Mouse (Mus musculus) left cerebral cortex, postnatal 25 days (tissue): ENCODE results near the gene Mosmo. TPM values are rescaled to one million over a fixed set of nuclear protein-coding genes. Genes with fewer than 3 reads are reported as not detected.

ENCODE experiments used
- DNase-seq, 2 experiments: peaks; one replicate each; pipeline ENCODE4 v3.0.0; 2022; ENCODE audit warnings: low spot score in 2 of 2, mixed read lengths in 1 of 2
- intact Hi-C: fragments of 180-260 bp; cut with DNase I; formaldehyde crosslinking; loops from one replicate; pipeline ENCODE4 v1.15.1; 2025
- total RNA-seq, 2 experiments: library from RNA; stranded (reverse); gene quantifications; 2 replicates each; pipeline ENCODE4 v1.2.3; 2021

Gene Mosmo
- total RNA-seq = 10 to 100 TPM; 70.4 to 83.7 TPM

DNA sequence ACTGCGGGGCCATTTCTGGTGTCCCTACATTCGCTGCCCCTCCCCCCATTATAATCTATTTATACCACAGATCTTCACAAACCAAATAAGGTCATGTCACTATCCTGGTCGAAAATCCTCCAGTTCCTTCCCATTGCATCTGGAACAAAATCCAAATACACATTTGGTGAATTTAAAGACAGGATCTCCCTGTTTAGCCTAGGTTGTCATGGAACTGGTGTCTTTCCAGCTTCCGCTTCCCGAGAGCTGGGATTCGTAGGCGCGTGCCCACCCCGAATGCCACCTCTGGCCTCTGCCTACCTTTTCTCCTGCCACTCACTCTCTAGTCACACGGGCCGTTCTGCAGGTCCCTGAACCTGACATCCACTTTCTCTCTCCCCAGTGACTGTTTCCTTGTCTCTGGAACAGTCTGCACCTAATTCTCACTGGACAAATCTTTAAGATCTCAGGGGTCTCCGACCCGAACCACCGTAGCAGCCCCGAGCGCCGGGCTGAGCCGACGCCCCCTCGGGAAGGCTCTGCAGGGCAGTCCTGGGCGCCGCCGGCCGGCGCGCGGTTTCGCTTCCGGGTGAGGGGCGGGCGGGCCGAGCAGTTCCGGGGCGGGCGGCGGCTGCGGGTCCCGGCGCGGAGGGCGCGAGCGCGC, at the start of gene Mosmo:
TSS of gene Mosmo (plus strand) at position 618 of the 643 bp plus-strand sequence.
- intact Hi-C loops = loop anchor here (5.0 to 10.0 kb wide), 2 partner anchors 50 to 238 kb away; partner anchors contain the start of gene Polr3e
- peak; percentile 57 to 65 for DNase-seq

DNA sequence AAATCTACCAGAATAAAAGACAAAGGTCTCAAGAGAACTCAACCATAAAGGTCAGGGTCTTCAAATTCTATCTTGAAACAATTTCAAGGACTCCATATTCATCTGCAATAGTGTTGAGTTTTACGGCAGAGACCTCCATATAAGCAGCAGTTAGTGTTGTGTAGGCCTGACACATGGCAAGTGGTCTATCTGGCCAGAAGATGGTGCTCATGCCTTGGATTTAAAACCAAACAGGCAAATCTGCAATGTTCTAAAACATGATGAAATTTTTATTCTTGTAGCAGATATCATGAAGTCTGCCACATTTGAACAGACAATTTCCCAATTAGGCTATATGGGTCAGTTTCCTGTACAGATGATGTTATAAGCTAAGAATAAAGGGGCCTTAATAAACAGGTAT, 44.9 kb upstream of the Mosmo start:
- DNase-seq = peak; percentile 26 to 71
- intact Hi-C loops = loop anchor here (10.0 kb wide), 2 partner anchors 508 to 1012 kb away; no protein-coding TSS in a partner anchor

DNA sequence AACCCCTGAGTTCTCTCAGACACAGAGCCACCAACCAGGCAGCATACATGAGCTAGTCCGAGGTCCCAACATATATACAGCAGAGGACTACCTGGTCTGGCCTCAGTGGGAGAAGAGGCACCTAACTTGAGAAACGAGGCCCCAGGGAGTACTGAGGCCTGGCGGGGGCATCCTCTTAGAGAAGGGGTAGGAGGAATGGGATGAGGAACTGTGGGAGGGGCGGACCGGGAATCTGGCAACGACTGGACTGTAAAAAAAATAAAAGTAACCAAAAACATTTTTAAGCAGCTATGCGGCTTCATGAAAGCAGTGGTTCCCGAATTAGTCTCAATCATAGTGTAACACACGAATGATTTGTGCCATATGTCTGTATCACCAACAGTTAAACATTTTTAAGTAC, 43.1 kb upstream of the Mosmo start:
- no peak for DNase-seq
- intact Hi-C loops = loop anchor here (10.0 kb wide), 2 partner anchors 510 to 1010 kb away; no protein-coding TSS in a partner anchor

DNA sequence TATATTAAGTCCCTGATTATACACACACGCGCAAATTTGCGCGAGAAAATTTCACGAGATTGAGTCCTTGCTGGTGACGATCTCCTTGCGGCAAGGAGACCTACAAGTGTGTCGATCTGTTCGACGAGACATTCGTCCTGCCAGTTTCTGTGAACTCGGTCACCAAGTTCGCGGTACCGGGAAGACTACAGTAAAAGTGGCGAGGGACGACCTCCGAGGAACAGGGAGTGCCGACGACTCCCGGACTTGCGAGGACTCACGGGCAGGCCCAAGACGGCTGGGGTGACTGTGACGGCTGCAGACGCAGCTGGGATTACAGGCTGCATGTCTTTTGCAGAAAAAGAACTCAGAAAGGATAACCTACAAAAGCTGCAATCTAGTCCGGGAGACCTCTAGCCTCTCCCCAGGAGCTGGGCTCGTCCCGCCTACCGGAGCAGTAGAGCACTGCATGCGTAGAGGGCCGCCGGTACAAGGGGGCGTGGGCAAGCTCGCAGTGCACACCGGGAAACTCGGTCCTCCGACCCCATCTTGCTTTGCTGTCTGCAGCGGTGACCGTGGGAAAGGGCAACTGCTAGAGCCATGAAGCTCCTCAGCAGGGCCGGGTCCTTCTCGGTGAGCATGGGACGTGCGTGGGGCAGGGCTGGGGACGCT, 42.6 kb upstream of the Mosmo start, which contains the start of gene Uqcrc2:
TSS of gene Uqcrc2 (plus strand) at position 466 of the 651 bp plus-strand sequence.
- peak; percentile 86 to 88 for DNase-seq
- intact Hi-C loops = loop anchor here (1.0 to 10.0 kb wide), 4 partner anchors 188 to 1010 kb away; partner anchors contain the start of gene Polr3e

DNA sequence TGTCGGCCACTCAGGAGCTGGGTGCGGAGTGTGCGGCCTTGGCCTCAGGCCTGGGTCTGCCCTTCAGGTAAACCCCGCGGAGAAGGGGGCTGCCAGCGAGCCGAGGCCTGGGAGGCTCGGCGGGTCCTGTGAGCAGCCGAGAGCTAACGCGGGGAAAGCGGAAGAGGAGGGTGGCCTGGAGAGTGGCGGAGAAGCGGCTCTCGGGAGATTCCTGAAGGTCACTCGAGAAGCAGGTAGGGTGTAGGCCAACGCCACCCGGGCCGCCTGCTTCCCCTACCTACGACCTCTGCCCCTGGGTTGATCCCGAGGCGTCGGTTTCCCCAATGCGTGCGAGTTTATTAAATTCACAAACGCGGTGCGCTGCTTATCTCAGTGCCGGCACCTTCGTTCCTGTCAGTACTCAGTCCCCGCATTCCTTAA, 42.0 kb upstream of the Mosmo start:
- no peak for DNase-seq
- intact Hi-C loops = loop anchor here (1.0 to 10.0 kb wide), 4 partner anchors 188 to 1009 kb away; partner anchors contain the start of gene Polr3e

DNA sequence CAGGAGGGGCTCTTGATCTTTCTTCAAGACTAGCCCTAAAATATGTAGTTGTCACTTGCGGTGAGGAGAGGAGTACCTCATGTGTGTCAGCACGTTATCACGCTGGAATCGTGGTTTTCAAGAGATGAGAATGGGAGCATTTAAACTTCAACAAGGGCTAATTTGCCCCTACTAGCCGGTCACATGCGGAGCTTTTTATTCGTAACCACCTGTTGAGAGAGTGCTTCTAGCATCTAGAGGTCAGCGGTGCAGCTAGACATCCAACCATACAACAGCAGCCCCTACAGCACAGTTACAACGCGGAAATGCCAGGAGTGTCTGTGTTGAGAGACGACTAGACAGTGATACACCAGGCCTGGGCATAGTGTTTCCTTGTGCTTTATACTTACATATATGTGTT, 41.6 kb upstream of the Mosmo start:
- DNase-seq = no peak
- intact Hi-C loops = loop anchor here (1.0 to 10.0 kb wide), 4 partner anchors 187 to 1009 kb away; partner anchors contain the start of gene Polr3e

DNA sequence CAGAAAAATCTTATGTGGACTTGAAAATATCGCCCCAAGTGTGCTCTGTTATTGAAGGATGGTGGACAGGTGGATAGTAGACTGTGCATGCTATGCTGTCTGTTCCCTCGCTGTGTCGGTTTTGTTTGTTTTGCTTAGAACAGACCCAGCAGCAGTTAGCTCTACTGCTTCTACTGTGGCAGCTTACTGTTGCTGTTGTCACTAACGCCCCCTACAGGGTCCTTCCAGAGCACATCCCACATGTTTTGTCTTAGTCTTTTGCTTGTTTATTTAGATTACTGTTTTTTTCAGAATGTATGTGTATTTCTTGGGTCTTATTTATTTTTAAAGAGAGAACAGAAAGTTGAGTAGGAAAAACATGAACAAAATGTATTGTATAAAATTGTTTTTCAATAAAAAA, 34.2 kb upstream of the Mosmo start:
- intact Hi-C loops = no loop called here
- DNase-seq = no peak

DNA sequence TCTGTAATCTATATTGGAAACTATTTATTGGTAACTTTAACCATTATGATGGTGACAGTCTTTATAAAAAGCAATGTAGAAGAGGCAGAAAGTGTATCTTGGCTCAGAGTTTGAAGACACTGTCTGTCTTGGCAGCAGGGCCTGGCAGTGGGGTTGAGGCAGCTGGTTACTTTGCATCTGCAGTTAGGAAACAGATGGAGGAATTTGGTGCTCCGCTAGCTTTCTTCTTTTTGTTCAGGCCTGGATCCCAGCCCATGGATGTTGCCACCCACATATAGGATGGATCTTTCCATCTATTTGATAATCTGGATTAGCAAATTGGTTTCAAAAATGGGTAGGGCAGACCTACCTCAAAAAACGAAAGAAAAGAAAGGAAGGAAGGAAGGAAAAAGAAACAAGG, 29.6 kb upstream of the Mosmo start:
- DNase-seq = peak; percentile 21 to 84
- intact Hi-C loops = no loop called here

DNA sequence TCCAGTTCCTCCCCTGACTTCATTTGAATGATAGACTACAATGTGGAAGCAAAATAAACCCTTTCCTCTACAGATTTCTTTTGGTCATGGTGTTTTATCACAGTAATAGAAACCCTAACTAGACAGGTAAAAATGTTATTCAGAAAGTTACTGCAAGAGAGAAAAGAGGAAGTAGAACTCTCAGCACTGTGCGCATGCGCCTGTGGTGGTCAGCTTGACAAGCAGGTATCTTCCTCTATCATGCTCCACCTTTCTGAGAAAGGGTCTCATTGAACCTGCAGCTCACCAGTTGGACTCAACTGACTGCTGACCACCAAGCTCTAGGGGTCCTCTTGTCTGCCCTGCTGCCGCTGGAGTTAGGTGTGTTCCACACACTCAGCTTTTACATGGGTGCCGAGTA, 15.3 kb upstream of the Mosmo start:
- intact Hi-C loops = no loop called here
- DNase-seq = no peak

DNA sequence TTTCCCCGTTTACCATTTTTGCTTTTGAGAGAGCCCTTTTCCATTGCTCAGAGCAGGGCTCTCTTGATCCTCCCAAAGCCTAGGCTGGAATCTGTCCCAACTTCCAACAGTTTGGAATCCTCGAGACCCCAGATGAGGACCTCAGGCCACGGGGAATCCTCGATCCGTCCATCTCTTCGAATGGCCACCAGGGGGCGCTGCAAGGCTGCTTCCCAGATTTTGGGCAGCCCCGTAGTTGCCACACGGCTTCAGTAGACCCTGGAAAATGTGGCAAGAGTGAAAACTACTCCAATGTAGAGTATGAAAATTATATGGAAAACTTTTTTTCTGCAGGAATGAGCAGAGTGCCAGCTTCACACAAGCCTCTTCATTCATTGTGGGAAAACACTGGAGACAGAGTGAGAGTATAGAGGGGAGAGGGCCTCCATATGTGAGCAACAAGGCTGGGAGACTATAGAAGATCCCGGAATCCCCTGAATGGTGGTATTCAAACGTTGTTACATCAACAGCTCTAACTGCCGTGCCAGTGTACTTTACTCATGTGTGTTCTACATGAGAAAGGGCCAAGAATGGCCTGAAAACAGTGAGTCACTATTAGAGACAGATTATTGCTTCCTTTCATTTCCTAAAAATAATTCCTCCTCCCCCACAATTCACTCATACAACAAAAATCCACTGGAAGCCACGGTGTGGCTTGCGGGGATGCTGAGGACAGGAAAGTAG, 7.1 kb upstream of the Mosmo start, which contains the start of gene Pdzd9:
TSS of gene Pdzd9 (minus strand) at position 191 of the 723 bp plus-strand sequence.
- DNase-seq = peak; percentile 62 to 67
- intact Hi-C loops = loop anchor here (1.0 to 10.0 kb wide), 3 partner anchors 84 to 244 kb away; partner anchors contain the start of gene Polr3e

DNA sequence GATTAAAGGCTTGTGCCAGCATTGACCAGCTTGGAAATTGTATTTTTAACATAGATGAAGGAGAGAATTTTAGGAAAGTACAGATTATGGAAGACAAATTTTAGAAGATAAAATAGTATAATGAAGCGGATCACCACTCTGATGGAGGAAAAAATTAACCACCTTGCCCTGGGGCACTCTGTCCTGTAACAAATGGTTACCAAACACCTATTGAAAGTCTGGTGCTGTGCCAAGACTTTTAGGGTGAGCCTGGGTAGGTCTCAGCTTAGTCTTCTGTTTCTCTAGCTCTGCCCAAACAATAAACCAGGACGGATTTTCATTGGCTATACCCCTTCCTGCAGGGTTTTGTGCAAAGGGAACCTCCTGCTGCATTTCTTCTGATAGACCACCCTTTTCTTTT, 6.1 kb upstream of the Mosmo start:
- DNase-seq = no peak
- intact Hi-C loops = loop anchor here (10.0 kb wide), 1 partner anchor 244 kb away; the partner anchor contains the start of gene Polr3e

DNA sequence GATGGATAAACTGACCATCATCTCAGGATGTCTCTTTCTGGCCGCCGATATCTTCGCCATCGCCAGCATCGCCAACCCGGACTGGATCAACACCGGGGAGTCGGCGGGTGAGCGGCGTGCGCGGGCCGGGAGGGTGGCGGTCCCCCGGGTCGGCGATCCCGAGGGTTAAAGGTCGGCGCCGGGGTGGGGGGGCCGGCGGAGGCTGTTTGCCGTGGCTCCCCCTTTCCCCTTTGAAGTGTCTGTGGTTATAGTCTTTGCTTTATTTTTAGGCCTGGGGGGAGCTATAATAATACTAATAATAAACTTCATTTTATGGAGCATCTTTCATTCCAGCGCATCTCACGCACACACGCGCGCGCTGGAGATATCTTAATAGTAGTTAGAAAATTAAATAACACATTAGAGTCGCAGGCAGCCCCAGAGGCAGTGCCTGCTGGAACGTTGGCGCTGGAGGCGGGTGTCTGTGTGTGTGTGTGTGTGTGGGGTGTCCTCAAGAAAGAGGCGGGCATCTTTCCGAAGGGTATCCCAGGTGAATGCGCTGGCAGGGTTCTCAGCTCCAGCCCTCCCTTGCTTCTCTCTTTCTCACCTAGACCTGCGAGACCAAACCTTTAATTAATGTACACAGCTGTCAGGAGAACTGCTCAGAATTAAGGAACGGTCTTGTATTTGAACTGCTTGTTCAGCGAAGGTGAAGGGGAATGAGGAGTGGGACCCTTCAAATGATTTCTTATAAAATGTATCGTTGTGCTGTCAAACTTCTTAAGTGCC, 530 bp downstream of the Mosmo start:
- intact Hi-C loops = loop anchor here (5.0 to 10.0 kb wide), 2 partner anchors 49 to 237 kb away; partner anchors contain the start of gene Polr3e
- DNase-seq = peak; percentile 28 to 51

DNA sequence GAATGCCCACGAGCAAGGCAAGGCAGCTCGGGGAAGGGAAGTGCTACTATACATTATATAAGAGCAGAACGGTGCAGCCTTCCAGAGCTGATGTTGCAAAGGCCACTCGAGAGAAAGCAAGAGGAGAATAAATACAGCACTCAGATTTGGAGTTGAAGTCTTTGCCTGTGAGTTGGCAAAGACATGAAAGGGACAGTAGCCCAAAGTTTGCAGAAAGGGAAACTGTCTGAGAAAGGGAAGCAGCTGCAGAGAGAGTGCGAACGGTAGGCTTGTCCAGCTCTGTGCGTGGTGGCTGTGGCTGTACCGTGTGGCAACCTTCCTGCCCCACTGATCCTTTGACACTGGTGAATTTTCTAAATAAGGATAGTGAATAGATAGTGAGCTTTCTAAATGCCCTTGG, 1.6 kb downstream of the Mosmo start:
- DNase-seq = peak in 1 of 2 experiments; percentile 45
- intact Hi-C loops = loop anchor here (5.0 to 10.0 kb wide), 2 partner anchors 48 to 236 kb away; partner anchors contain the start of gene Polr3e

DNA sequence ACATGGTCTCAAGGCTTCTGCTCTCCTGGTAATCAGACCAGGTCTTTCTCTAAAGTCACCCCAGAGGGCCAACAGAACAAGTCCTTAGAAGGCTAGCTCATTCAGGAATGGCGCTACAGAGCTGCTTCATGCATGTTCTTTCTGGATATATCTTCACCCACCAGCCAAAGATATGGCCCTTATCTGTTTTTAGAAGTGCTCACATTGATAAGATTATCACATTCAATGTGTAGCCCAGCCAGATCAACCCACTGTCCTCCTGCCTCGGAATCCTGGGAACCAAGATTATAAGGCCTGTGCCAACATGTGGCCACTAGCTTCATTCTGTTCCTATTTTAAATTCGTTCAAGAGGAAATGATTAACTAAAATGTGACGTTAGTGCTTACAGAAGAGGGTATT, 4.6 kb downstream of the Mosmo start:
- intact Hi-C loops = no loop called here
- no peak for DNase-seq

DNA sequence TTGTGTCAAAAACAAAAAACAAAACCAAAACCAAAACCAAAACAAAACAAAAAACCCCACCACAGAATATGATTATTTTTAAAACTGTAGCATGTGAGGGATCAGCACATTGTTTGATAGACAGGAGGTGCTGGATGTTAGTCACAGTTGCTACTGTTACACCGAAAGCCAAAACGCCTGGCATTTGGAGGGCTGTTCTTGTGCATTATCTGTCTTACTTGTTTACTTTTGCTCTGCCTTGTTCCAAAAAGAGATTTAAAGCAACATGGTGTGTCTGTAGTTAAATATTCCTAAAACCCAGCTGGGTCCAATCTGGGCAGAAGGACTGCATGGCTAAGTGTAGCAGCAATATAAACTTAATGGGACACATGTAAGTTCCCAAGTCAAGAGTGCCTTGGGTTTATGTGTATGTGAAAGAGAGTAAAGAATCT, 7.3 kb downstream of the Mosmo start:
- DNase-seq = no peak
- intact Hi-C loops = no loop called here

DNA sequence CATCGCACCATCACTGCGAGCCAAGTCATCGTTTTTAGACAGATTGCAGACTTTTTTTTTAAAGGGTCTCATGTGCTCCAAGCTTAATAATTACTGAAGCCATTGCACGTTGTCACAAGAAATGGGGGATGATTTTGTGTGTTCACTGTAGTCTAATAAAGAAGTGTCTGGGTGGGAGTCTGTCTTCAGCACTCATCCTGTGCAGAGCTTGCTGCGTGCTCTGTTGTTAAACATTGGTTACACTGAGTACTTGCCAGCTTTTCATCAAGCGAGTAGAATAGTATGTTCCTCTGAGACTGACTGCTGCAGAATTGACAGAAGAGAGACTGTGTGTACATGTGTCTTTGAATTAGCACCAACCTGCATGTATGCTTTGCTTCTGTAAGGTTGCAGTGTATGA, 7.8 kb downstream of the Mosmo start:
- DNase-seq = no peak

DNA sequence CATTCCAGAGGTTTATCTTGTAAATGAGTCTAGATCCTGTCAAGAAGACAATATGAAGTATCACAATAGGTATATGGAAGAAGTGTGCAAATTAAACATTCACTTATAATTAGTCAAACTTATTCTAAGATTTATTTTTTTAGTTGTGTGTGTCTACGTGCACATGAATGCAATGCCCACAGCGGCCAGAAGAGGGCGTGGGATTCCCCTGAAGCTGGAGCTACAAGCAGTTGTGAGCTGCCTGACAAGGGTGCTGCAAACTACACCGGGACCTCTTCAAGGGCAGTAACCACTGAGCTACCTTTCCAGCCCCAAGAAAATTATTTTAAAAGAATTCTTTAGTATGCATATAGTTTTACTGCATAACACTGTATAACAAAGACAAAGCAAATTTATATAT, 13.2 kb downstream of the Mosmo start:
- no peak for DNase-seq
- intact Hi-C loops = no loop called here

More for the DNA sequence above, 7.8 kb downstream of the Mosmo start:
- intact Hi-C loops = no loop called here

DNA sequence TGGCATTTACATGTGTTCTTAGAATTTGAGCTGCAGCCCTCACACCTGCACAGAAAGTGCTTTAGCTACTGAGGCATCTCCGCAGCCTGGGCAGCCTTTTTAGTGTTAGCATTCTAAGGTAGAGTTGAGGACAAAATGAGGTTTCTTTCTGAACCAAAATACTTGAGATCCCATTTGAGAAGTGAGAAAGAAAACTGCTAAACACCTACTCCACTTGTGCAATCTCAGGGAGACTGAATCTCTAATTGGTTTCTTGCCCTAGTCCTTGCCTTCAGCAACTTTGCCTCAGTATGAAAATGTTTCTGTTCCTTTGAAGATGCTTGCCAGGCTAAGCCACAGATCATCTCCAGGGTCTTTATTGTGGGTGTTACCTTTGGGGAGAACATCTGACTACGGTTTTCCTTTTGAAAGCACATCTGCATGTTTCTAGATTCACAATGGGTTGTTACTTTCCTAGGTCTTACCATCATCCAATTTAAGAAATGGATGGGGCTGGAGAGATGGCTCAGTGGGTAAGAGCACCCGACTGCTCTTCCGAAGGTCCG, 16.5 kb downstream of the Mosmo start:
- DNase-seq = peak in 1 of 2 experiments; percentile 64
- intact Hi-C loops = loop anchor here (2.0 kb wide), 1 partner anchor 17 kb away; no protein-coding TSS in a partner anchor
